Comparison of ENCODE assay signal across 26 mouse cellular contexts in the genomic region with DNA sequence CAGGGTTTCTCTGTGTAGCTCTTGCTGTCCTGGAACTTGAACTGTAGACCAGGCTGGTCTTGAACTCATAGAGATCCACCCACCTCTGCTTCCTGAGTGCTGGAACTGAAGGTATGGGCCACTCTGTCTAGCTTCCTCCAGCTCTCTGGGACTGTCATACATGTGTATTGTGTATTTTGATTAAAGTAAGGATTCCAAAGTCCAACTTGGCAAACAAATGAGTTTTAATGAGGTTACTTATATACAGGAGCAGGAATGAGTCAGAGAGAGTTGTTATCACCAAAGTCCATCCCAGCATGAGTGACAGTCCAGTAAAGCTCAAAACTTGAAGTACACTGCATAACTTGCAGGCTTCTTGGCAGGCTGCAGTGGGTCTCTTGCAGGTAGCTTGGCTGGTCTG. TPM values are rescaled to one million over a fixed set of nuclear protein-coding genes. Genes with fewer than 3 reads are reported as not detected.
"Had no signal": no experiment of that assay in that cellular context is flagged by ENCODE, and none has a peak within 500 bp of the region (broad histone marks: within the 10 kb centered on the region; RNA-seq: fewer than 3 reads in every experiment).

No protein-coding gene starts in this region.

- H3K4me3 ChIP-seq: kidney, embryonic 15.5 days; limb, embryonic 10.5 days; limb, embryonic 13.5 days; liver, embryonic 12.5 days; liver, embryonic 15.5 days had no signal

- H3K4me2 ChIP-seq: kidney, embryonic 15.5 days; limb, embryonic 13.5 days; liver, embryonic 12.5 days; liver, embryonic 15.5 days; midbrain, embryonic 11.5 days had no signal

- H3K27me3 ChIP-seq: kidney, embryonic 15.5 days; limb, embryonic 13.5 days; liver, embryonic 12.5 days; liver, embryonic 15.5 days had no signal

- H3K27ac ChIP-seq: kidney, embryonic 15.5 days; limb, embryonic 10.5 days; limb, embryonic 13.5 days; liver, embryonic 12.5 days; liver, embryonic 15.5 days had no signal

- DNase-seq: kidney, adult 11 months; kidney, adult 8-10 months; kidney, postnatal 10 days; kidney, postnatal 36 days; layer of hippocampus, adult 9-11 months; liver; lung, adult 2 months; lung, postnatal 14 days; lung, postnatal 4 days; midbrain, embryonic 14.5 days; thymus, adult 2 months; thymus, postnatal 14 days; thymus, postnatal 4 days had no signal

- H3K9me3 ChIP-seq: kidney, embryonic 15.5 days; limb, embryonic 10.5 days; limb, embryonic 13.5 days; liver, embryonic 12.5 days; liver, embryonic 15.5 days had no signal

- H3K9ac ChIP-seq: kidney, embryonic 15.5 days; limb, embryonic 13.5 days; liver, embryonic 12.5 days; liver, embryonic 15.5 days had no signal

- H3K36me3 ChIP-seq: kidney, embryonic 15.5 days; limb, embryonic 13.5 days; liver, embryonic 12.5 days; liver, embryonic 15.5 days had no signal

- ATAC-seq: liver, embryonic 12.5 days had no signal

RNA-seq across cellular contexts. Expression of a gene that starts 17.0 kb away (rescaled TPM):
- total RNA-seq: layer of hippocampus, adult 18-20 months; layer of hippocampus, postnatal 25 days; left cerebral cortex, adult 18-20 months; left cerebral cortex, postnatal 25 days; megakaryocyte progenitor cell, adult 5-6 weeks; megakaryocyte-erythroid progenitor cell, adult 5-6 weeks; midbrain, postnatal 0 days had no signal
- polyA plus RNA-seq: limb, embryonic 10.5 days; limb, embryonic 13.5 days; liver, embryonic 12.5 days; liver, embryonic 15.5 days; lung, adult 2 months; midbrain, embryonic 11.5 days; midbrain, embryonic 14.5 days; thymus, adult 2 months had no signal
